Mouse (Mus musculus): ENCODE results near the gene Trnt1. TPM values are rescaled to one million over a fixed set of nuclear protein-coding genes. Genes with fewer than 3 reads are reported as not detected.

The Trnt1 gene
- 51.1 TPM for polyA plus RNA-seq (2015; fragmentation: Illumina TruSeq; extraction: RNeasy Lipid Tissue Mini Kit (QIAGEN cat#74804); ENCODE audit: low read depth, low replicate concordance)

GRCm38 (mm10) chr6:106768640-106769289 is at the start of gene Trnt1:
TSS of gene Trnt1 (plus strand) at chr6:106769120.

DNA sequence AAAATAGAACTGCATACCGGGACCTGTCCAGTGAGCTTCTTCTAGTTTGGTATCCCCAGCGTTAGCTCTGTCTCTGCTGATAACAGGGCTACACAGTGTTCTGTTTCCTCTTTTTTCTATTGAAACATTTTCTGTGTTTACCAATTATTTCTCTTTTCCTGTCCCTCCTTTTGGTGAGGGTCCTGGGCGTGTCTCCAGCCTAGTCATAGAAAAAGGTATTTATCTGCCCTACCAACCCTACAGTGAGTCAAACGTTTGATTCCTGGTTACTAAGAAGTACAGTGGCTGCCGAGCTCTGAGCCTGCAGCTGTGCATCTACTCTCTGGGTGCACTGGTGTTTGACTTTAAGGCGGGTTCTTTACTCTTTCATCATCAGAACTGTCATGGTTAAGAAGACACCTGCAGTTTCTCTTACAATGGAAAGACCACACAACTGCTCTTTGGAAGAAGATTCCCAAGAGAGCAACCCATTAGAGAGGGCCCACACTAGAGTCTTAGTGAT is 20.0 kb upstream of the Trnt1 start, which contains the start of gene Il5ra:
Gene Il5ra (minus strand): TSS at position 151 of the 502 bp plus-strand sequence.

DNA sequence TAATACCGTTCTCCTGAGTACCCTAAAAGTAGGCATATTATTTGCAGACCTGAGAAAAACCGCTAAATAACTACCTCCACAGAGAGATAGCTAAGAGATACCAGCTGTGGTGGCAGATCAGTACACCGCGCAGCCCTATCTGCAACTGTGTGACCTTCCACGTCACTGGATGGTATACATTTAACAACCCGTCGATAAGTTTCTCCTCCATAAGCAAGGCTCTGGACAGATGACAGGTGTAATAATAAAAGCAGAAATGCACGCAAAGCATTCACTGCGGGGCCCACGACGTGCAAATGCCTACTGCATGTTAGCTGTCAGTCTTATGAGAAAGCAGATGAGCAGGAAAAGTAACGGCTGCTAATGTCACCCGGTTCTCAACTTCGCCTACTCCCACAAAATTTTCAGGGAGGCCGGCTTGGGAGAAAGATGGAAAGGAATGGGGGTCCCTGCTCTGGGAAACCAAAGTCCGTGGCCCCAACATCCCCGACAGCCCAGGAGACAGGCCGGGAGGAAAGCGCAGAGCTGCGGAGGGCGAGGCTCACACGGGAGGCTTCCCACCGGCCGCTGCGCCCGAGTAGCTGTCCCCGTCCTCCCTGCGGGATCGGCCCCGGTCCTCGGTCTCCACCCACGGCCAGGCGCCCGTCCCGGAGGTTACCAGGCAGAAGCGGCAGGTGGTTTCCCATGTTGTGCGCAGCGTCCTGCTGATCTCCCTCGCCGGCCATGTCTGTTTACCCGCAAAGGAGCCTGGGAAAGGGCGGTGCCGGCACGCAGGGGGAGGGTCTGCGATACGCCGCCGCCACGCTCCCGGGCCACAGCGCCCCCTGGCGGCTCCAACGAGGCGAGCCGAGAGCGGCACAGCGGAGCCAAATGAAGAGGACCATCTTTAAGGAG is 30.7 kb downstream of the Trnt1 start, which contains the start of gene Crbn:
Gene Crbn (minus strand): TSS at position 745 of the 894 bp plus-strand sequence.

Other genes with a start within 250 kb of the Trnt1 start
- gene Il5ra, start 20.1 kb upstream of the Trnt1 start, polyA plus RNA-seq (2015; fragmentation: Illumina TruSeq; extraction: RNeasy Lipid Tissue Mini Kit (QIAGEN cat#74804); ENCODE audit: low read depth, low replicate concordance) = not detected
- gene Crbn, start 31.0 kb downstream of the Trnt1 start, polyA plus RNA-seq (2015; fragmentation: Illumina TruSeq; extraction: RNeasy Lipid Tissue Mini Kit (QIAGEN cat#74804); ENCODE audit: low read depth, low replicate concordance) = 96.4 TPM

All from brain, adult 10 weeks (tissue).